Mouse (Mus musculus) embryo, embryonic 10 days (tissue): ENCODE results near the gene C1qtnf6.

Experiments
- DNase-seq: peaks from one replicate; pipeline ENCODE4 v3.0.0-alpha.2; 2015; ENCODE audit warnings: low spot score

The C1qtnf6 gene

DNA sequence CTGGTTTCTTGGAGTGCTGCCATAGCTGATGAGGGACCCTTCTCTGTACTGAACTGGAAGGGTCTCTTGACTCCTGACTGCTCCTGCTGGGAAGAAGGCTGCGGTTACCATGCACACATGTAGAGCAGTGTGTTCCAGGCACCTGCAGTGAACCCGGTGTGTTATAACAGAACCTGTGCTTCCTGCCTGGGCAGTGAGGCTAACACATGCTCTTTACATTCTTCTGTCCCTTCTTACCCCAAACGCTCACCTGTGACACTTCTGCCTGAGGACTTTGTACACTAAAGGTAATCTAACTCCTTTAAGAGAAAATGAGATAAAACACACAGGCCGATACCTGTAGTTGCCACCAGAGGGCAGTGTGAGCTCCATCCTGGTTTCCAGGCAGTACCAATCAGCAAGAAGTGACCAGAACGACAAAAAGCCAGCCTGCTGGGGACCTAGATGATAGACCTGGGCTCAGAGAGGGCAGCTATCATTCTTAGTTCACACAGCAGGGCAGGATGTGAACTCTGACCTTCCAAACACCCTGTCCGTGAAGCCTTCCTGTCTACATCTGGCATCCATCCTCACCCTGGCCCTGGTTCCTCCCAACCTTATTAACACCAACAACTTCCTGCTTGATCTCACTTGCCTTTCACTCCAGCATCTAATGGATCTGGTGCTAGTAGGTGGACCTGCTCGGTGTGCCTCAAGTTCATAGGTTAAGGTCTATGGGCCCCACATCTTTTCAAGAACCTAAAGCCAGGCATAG is 16.6 kb downstream of the C1qtnf6 start:
- peak; percentile 85 for DNase-seq

DNA sequence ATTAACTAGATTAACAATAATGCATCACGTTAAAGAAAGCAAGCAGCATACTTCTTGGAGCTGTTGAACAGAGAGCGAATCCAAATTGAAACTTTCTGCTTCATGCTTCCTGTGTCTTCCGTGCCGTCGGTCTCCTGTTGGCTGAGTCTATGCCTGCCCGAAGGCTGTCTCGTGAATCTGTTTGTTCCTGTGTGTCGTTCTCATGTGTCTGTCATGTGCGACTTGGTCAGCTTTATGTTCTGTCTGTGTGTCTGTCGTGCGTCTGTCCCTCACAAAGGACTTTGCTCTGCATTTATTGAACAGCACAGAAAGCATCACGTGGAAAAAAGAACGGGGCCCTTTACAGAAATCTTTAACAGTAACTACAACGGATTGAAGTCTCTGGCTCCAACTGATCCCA is 18.2 kb downstream of the C1qtnf6 start:
- no peak for DNase-seq

DNA sequence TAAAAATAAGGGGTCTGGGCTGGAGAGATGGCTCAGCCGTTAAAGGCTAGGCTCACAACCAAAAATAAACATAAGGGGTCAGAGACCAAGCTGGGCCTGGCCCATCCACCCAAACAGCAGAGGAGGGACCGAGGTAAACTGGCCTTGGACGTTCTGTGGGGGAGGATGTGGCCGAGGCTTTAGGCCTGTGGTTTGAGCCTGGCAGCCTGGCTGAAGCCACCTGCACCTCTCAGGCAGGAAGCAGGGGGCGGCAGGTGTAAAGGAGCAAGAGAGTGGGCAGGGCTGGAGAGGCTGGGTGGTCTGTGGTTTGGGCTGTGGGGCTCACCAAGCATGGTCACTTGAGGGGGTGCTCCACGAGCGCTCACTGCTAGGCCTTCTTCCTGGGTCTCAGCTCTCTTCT is 19.3 kb downstream of the C1qtnf6 start:
- no peak for DNase-seq

DNA sequence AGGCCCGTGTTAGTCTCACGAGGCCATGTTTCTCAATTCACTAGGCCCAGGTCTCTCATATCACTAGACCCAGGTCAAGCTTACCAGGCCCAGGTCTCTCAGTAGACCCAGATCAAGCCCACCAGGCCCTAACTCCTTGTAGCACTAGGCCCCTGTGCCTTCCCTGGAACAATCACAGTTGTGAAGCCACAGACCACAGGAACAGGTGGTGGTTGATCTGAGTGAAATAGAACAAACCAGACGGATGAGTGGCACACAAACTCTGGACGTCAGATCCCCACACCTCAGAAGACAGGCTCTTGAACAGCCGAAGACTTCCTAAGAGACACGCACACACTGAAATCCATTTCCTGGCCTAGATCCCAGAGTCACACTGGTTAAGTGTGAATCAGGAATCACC is 20.5 kb downstream of the C1qtnf6 start:
- DNase-seq = no peak

DNA sequence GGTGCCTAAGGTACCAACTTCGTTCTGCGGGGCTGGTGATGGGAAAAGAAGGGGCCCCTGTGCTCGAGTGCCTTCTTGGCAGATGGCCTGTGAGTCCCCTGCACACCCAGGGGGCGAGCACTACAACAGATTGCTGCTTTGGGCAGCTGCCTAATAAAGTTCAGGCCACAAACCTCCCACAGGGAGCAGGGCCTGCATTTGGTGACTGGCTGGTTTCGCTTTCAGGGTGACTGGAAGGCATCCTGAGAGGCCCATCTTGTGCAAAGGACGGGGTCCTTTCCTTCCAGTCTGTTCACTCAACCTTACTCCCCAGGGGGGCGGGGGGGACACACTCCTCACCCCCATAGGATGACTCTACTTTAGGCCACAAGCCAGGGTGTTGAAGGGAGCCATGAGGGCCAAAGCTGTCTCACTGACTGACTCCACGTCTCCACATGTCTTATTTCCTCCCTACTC is 21.1 kb downstream of the C1qtnf6 start:
- DNase-seq = no peak

DNA sequence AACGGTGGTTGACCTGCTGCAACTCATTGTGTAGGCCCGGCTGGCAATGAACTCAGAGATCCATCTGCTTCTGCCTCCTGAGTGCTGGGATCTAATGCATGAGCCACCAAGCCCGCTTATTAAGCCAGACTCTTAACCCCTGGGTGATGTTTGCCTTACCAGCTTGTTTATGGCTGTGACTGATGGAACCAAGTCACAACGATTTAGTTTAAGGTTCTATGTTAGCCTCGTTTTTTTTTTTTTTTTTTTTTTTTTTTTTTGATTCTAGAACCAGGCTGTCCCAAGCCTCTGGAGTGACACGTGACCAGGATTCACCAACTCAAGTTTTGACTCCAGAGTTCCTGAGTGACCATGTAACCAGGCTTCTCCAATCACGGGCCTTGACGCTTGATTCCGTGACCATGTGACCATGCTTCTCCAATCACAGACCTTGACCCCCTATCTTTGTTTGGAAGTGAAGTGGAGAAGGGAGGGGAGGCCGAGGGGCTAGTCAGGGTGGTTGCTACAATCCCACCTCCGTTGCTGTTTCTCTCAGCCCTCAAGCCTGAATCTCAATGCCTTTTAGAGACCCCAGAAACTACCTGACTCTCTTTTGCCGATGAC is 21.8 kb downstream of the C1qtnf6 start:
- DNase-seq = peak; percentile 76

DNA sequence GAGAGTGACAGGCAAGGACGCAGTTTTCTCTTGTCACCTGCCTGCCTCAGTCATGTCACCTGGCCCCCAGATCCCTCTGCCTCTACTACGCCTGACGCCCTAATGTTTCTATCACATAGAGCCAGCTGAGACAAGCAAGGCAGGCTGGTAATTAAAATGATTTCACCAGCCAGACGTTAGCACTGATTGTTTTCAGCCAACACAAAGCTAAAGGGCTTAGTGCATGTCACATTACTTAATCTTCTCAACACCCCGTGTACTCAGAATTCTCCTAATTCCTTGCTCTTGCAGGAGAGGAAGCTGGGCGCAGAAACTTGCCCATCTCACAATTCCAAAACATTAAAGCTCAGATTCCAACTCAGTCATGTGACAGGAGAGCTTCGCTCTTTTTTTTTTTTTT is 22.8 kb downstream of the C1qtnf6 start:
- DNase-seq = no peak

DNA sequence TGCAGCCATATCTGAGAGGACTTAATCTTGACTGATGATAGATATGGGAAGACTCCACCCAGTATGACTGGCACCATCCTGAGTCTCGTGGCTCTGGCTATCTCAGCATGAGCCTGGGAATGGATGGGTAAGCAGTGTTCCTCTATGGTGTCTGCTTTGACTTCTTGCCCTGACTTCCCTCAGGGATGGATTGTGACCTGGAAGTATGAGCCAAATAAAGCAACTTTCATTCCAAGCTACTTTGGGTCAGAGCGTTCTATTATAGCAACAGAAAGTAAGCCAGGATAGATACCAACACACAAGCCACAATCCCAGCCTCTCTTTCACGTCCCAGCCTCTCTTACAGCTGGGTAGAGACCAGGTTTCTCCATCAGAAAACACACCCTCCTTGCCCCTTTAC is 25.7 kb downstream of the C1qtnf6 start:
- no peak for DNase-seq

DNA sequence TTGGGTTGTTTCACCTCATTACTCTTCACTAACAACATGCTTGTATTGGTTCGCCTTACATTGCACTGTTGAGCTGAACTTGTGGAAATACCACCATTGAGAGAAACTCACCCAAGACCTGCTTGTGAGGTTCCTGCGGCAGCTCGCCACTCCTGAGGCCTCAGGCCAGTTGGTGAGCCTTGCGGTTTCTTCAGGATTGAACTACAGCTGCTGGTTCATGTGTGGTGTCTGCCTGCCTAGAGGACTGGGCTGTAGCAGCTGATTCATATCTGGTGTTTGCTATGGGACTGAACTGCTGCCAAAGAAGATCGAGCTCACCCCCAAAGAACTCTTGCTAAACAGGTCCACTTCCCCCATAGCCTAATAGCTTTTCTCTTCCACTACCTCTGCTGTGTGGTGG is 26.4 kb downstream of the C1qtnf6 start:
- no peak for DNase-seq

DNA sequence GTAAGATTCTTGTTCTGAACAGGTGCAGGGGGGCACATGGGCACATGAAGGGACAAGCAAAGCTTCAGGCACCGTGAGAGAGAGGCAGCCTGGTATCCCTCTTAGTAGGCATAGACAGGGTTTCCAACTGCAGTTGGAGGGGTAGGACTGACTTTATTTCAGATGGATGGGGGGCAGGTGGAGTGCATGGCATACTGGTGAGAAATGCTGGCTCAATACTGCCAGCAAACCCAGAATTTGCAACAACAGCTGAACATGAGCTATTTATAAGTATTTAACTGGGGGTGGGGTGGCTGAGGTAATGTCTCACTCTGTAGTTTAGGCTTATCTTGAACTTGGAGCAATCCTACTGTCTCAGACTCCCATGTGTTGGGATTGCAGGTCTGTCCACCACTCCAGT is 27.2 kb downstream of the C1qtnf6 start:
- DNase-seq = no peak

DNA sequence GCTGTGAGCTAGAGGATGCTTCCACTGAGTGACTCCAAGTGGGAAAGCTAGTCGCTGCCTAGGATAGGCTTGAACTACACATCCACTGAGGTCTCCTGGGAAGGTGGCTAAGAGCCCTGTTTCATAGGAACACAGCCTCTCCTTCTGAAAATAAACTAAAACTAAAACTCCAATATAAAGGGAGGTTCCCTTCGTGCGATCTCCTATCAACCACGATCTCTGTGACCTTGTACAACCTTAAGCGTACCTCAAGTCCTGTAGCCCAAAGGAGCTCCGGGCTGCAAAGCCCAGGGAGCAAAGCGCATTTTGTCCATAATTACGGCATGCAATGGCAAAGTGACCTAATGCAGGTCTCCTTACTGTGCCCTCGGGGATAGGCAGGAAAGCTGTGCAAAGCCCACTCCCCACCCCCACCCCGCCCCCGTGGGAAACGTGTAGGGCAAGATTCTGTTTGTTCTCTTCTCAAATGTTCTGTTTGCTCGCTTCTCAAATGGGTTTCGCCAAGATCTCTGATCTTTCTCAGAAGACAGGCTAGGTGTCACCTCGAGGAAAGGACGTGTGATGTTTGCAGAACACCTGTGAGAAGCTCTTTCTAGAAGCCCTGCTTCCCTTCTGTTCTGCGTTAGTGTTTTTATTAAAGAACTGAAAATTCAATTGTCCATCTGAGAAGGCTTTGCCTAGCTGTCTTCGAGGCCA is 28.6 kb downstream of the C1qtnf6 start:
- DNase-seq = no peak

DNA sequence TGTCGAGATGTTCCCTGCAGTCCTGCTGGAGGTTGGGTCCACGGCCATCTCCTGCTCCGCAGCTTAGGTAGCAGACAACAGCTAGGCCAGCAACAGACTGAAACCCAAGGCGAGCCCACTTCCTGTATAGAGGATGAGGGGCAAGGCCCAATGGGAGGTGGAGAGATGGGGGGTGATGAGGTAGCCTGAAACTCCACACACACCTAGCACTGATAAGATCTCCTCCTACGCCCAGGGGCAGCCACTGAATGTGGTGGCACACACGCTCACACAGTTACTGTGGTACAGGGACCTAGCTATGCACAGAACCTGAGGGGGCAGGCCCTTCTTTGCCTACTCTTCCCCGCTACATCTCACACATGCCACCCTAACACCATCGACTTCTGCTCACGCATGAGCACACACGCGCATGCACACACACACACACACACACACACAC is 36.2 kb downstream of the C1qtnf6 start, which contains the start of gene Il2rb:
Gene Il2rb (minus strand): TSS at position 304 of the 439 bp plus-strand sequence.
- DNase-seq = no peak

DNA sequence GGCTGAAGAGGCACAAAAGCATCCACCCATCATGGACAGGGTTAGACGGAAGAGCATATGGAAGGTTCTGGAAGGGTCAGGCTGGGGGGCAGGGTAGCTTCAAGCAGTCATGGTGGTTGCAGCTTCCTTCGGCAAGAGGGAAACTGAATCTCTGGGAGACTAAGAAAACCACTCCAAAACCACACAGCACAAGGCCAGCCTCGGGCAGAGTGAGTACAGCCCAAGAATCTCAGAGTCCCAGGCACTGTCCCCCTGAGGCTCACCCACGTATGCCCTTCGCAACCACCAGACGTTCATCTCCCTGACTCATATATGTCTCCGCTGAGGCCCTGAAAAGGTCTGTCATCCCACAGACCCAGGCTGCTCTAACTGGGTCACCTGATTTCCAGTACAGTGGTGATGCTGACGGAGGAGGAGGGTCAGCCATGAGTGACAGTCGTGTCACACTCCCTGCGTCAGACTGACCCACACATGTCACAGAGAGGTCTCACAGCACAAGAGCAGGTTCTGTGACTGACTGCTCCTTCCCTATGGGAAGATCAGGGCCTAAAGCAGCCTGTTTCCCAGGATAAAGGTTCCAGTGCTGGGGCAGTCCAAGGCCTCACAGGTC is 37.7 kb downstream of the C1qtnf6 start:
- no peak for DNase-seq

DNA sequence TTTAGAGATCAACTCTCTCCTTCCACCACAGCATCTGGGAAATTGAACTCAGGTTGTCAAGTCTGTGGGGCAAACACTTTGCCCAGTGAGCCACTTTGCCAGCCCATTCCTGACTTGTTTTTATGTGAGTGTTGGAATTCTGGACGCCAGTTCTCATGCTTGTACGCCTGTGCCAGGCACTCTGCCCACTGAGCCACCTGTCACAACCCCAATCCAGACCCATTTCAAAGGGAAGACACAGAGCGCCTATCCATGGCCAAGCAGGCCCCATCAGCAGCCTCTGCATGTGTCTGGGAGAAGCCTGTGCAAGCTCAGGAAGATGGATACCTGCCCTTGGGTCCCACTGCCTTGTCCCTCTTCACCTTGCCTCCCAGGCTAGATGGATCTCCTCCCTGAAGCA is 39.9 kb downstream of the C1qtnf6 start:
- no peak for DNase-seq

DNA sequence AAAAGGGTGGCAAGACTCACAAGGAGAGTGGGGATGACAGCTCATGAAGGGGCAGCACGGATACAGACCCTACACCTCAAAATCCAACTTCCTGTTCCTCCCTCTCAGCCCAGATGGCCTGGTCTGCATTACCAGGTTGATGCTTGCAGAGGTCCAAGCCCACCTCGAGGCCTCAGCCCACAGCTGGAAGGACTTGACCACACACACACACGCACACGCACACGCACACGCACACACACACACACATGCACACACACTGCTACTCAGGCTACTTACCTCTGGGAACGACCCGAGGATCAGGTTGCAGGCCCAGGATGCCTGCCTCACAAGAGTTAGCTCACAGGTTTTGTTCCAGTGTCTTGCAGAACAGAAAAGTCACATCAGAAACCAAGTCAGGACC is 41.3 kb downstream of the C1qtnf6 start:
- no peak for DNase-seq

DNA sequence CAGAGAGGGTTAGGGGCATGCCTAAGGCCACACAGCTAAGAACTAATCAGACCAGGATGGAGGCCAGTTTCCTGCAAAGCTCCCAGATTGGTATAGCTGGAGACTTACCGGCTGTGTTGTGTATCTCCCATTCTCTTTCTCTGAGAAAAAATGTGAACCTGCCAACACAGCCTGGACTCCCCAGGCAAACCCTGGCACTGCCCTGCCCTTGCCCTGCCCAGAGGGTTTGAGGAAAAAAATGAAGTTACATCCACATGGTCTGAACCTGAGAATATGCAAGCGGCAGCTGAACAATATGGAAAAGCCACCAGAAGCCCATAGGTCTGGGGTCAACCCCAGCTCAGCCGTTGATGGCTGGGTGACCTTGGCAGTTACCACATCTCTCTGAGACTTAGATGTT is 42.0 kb downstream of the C1qtnf6 start:
- DNase-seq = no peak

DNA sequence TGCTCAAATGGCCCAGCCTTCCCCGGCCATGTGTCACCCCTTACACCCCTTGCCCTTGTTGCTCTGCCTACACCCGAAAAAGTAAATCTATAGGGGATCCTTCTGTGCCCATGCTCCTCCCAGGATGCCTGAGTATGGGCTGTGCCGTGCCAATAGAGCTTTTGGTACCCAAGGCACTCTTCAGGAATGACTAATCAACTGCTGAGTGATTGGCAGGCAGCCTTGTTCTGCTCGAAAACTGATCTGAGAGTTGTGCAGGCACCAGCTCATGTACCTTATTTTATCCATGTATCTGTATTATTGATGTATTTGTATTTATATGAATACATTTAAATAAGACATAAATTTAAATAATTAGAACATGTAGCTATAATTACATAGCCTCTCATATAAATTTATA is 44.1 kb downstream of the C1qtnf6 start:
- DNase-seq = no peak

DNA sequence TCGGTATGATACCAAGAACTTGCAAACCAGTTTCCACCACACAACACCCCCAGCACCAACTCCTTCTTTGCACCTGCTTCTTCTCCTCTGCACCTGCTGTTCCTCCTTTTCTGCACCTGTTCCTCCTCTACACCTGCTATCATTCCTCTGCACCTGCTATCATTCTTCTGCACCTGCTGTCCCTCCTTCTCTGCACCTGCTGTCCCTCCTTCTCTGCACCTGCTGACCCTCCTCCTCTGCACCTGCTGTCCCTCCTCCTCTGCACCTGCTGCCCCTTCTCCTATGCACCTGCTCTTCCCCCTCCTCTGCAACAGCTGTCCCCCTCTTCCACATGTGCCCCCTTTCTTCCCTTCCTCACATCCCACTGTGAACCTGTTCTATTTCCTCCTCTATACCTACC is 44.7 kb downstream of the C1qtnf6 start:
- no peak for DNase-seq

DNA sequence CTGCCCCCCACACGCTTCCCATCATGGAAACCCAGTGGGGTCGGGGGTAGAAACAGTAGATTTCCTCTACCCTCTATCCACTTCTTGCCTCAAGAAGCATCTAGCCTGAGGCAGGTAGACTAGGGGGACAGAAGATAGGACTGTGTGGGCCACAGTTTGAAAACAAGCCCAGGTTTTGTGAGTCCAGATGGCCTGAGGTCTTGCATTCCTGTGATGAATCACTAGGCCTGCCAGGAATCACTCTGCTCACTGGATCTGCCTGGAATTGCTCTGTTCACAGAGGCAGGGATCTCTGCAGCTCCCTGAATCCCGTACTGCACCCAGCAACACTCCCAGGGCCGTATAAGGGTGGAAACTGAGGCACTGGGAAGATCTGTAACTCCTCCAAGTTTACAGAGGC is 47.9 kb downstream of the C1qtnf6 start:
- no peak for DNase-seq

DNA sequence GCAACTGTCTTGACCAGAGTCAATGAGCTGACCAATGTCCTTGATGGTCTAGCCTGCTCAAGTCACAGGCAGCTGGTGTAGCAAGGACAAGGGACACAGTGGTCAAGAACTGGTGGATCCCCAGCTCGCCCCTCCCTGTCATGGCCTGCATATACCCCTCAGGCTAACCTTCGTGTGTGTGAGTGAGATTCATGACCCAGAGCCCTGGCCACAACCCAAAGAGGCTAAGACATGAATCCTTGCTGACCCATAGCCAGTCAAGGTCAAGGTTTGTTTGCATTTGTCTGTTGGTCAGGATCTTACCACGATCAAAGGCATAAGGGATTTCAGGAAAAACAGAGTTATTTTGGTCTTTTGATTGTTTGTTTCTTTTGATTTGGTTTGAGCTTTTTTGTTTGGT is 48.7 kb downstream of the C1qtnf6 start:
- no peak for DNase-seq

DNA sequence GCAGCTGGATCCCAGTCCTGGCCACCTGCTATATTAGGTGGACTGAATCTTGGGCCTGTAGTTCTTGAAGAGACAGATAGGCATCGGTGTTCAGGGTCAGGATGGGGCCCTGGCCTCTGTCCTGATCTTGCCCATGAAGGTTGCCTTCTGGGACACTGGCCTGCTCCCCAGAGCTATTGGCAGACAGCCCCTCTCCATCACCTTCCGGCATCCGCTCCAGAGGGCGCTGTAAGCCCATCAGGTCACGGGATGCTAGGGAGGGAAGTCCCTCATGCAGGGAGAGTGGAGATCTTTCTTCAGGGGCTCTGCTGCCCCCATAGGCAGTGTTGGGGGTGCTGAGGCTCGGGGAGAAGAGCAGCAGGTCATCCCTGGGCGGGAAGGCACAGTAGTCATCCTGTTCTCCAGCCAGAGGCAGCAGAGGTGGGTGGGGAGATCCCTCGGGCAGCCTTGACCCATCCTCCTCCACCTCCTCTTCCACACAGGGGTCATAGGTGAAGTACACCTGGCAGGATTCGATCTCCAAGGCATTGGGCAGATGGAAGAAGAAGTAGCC is 49.7 kb downstream of the C1qtnf6 start:
- peak; percentile 13 for DNase-seq

DNA sequence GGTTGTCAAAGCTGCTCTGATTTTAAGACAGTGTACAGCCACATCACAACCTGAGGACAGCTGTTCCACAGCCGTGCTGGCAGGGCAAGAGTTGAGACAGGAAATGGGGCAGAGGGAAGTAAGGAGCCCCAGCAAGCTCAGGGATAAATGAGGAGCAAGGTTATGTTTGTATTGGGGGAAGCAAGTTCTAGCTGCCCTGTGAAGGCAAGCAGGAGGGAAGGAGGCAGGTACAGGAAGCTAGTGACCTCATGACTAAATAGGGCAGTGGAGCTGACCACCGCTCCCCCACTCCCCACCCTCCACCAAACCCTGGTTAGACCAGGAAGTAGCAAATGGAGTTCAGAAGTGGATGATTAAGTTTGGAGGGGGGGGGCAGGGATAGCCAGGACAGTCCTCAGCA is 50.2 kb downstream of the C1qtnf6 start:
- DNase-seq = no peak
